Mouse (Mus musculus): Measurements from ENCODE around the gene Pgm5.

DNA sequence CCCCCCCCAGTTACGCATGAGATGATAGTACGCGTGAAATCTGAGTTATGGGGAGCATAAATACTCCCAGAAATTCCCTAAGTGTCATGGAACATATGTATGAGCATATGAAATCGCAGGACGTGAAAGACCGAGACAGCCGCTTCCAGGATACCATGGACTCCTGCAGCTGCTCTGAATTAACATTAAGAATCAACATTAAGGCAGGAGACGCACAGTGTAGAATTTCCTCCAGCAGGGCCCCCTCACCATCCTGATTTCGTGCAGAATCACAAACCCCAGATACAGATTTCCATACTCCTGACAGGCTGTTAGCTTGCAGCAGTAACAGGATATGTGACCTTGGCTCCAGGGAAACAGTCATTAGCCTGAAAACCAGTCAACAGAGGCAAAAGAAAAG is 77.9 kb downstream of the Pgm5 start:
- no peak for TF ChIP-seq POLR2A (IDR thresholded peaks at IDR 0.05; ENCODE audit: borderline replicate concordance, control insufficient read depth, low read depth, low read length)
- no peak for TF ChIP-seq CTCF (IDR thresholded peaks at IDR 0.05; ENCODE audit: control insufficient read depth, insufficient read depth, low read length)
